Mouse (Mus musculus): ENCODE data around the gene Dppa2. TPM values are rescaled to one million over a fixed set of nuclear protein-coding genes. Genes with fewer than 3 reads are reported as not detected.

Gene Dppa2
- polyA plus RNA-seq, 1 experiment from 2014 or later = not detected

DNA sequence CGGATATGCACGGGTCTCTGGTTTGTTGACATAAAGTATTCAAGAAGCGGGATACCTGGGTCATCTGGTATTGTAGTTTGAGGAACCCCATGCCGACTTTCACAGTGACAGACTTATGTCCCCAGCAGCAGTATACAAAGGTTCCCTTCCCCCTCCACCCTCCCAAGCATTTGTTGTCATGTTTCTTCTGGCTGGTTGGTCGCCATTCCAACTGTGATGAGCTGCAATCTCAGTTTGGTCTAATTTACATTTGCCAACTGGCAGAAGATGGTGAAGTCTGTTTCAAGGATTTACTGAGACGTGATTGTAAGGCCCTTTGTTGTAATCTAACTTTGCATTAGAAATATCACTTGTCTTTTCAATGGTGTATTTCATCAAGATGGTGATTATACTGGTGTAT is 19.4 kb downstream of the Dppa2 start:
- H3K27me3 ChIP-seq (ENCODE audit: control insufficient read depth, insufficient read depth, low read length) = no peaks in the 10 kb centered on the region
- H3K36me3 ChIP-seq (ENCODE audit: control insufficient read depth, insufficient read depth, low read length) = no peaks in the 10 kb centered on the region
- no peaks in the 10 kb centered on the region for H3K9me3 ChIP-seq (ENCODE audit: control insufficient read depth, low read length)
- 79% methylated on average over 6 of the region's 6 CpGs for WGBS
- H3K4me2 ChIP-seq (ENCODE audit: low read depth, severe bottlenecking) = no peak overlapping the region
- H3K4me3 ChIP-seq (ENCODE audit: low read depth, low read length) = no peak overlapping the region
- H3K4me1 ChIP-seq (ENCODE audit: control insufficient read depth, insufficient read depth, low read length) = no peaks in the 10 kb centered on the region
- no peak overlapping the region for H3K27ac ChIP-seq (replicated peaks; ENCODE audit: low read depth, low read length)
- ATAC-seq (ENCODE audit: insufficient number of reproducible peaks, low FRiP score, low TSS enrichment, low read depth) (no peak), DNase-seq (ENCODE audit: low spot score) (no peak)
- no peak overlapping the region for H3K9ac ChIP-seq (ENCODE audit: low read length)

DNA sequence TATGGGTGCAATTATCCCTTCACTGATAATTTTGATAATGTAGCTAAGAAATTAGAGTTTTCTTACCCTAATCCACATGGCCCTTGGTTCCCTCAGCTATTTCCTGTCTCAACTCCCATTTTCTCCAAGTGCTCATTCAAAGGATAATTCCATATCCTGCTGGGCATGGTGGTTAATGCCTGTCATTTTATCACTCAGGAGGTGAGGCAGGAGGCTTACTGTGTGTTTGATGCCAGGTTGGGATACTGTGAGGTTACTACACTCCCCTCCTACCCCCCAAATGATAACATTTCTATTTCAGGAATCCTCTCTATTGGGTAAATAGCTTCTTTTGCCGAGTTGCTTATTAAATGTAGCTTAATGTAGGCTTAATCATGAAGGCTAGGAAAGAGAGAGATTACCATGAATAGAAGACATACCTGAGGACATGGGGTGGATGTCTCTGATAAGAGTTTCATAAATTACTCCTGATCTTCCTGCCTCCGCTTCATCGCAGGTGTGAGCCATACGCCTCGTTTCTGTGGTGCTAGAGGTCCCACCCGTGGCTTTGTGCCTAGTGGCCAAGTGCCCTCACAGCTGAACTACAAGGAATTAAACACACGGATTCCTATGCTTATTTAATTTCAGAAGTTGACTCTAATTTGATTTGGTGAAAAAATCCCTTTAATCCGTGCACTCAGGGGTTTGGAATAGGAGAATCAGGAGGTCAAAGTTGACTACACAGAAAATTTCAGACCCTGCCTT is 20.1 kb downstream of the Dppa2 start:
- ATAC-seq (ENCODE audit: insufficient number of reproducible peaks, low FRiP score, low TSS enrichment, low read depth) = no peak
- no peak overlapping the region for H3K4me3 ChIP-seq (ENCODE audit: low read depth, low read length)
- no peaks in the 10 kb centered on the region for H3K9me3 ChIP-seq (ENCODE audit: control insufficient read depth, low read length)
- no peak overlapping the region for H3K9ac ChIP-seq (ENCODE audit: low read length)
- DNase-seq (ENCODE audit: low spot score) = no peak
- WGBS = 88% methylated on average over 8 of the region's 8 CpGs
- H3K27me3 ChIP-seq (ENCODE audit: control insufficient read depth, insufficient read depth, low read length) = no peaks in the 10 kb centered on the region
- no peaks in the 10 kb centered on the region for H3K4me1 ChIP-seq (ENCODE audit: control insufficient read depth, insufficient read depth, low read length)
- H3K27ac ChIP-seq (replicated peaks; ENCODE audit: low read depth, low read length) = no peak overlapping the region
- no peaks in the 10 kb centered on the region for H3K36me3 ChIP-seq (ENCODE audit: control insufficient read depth, insufficient read depth, low read length)
- no peak overlapping the region for H3K4me2 ChIP-seq (ENCODE audit: low read depth, severe bottlenecking)

DNA sequence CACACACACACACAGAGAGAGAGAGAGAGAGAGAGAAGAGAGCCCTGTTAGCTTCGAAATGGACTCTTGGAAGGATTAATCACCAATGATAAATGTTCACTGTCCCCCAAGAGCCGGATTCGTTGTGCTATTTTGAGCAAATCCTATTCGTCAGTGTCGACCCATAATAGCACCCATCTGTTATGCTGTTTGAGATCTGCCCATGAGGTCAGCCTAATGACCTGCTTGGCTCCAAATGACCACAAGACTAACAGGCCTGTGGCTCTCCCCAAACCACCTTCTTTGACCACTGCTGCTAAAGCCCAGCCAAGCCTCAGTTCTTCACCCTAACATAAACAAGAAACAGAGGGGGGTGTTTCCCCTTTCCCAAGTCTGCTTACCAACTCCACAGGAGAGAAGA is 23.2 kb downstream of the Dppa2 start:
- Histone ChIP-seq H3K36me3 (ENCODE audit: control insufficient read depth, insufficient read depth, low read length) (no peaks in the 10 kb centered on the region), H3K4me1 (ENCODE audit: control insufficient read depth, insufficient read depth, low read length) (no peaks in the 10 kb centered on the region), H3K27ac (replicated peaks; ENCODE audit: low read depth, low read length) (no peak overlapping the region), H3K27me3 (ENCODE audit: control insufficient read depth, insufficient read depth, low read length) (no peaks in the 10 kb centered on the region), H3K4me3 (ENCODE audit: low read depth, low read length) (no peak overlapping the region), H3K9me3 (ENCODE audit: control insufficient read depth, low read length) (no peaks in the 10 kb centered on the region), H3K9ac (ENCODE audit: low read length) (no peak overlapping the region), H3K4me2 (ENCODE audit: low read depth, severe bottlenecking) (no peak overlapping the region)
- ATAC-seq (ENCODE audit: insufficient number of reproducible peaks, low FRiP score, low TSS enrichment, low read depth) (no peak), DNase-seq (ENCODE audit: low spot score) (no peak)
- WGBS = 15% methylated on average over 5 of the region's 5 CpGs

DNA sequence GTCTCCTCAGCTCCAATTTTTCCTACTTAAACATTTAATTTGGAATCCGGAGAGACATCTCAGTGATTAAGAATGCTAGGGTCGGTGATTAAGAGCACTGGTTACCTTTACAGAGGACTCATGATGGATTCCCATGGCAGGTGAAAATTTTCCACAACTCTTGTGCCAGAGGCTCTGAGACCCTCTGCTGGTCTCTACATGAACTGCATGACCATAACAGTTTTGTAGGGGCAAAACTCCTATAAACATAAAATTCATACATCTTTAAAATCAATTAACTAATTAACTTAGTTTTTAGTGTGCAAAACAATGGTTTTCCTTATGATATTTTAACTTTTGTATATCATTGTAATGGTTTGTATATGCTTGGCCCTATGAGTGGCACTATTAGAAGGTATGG is 24.7 kb downstream of the Dppa2 start:
- Histone ChIP-seq H3K36me3 (ENCODE audit: control insufficient read depth, insufficient read depth, low read length) (no peaks in the 10 kb centered on the region), H3K4me3 (ENCODE audit: low read depth, low read length) (no peak overlapping the region), H3K4me2 (ENCODE audit: low read depth, severe bottlenecking) (no peak overlapping the region), H3K4me1 (ENCODE audit: control insufficient read depth, insufficient read depth, low read length) (no peaks in the 10 kb centered on the region), H3K27me3 (ENCODE audit: control insufficient read depth, insufficient read depth, low read length) (no peaks in the 10 kb centered on the region), H3K27ac (replicated peaks; ENCODE audit: low read depth, low read length) (no peak overlapping the region), H3K9ac (ENCODE audit: low read length) (no peak overlapping the region), H3K9me3 (ENCODE audit: control insufficient read depth, low read length) (no peaks in the 10 kb centered on the region)
- DNase-seq (ENCODE audit: low spot score) (no peak), ATAC-seq (ENCODE audit: insufficient number of reproducible peaks, low FRiP score, low TSS enrichment, low read depth) (no peak)
- 91% methylated on average over 2 of the region's 2 CpGs for WGBS

DNA sequence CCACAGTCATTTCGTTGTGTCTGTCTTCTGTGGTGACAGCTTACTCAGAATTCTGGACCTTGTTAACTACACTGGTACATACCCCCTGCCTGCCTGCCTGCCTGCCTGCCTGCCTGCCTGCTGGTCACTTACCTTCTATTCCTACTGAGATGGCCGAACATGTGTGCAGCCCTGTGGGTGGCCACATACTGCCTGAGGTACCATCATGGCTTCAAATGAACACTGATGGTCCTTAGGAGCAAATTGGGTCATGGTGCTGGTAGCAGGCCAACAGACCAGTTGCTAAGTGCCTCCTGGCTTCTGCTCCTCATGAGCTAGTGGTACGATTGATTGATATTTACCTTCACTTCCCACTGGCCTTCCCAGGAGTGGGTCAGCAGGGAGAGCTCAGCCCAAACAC is 28.1 kb downstream of the Dppa2 start:
- Histone ChIP-seq H3K27ac (replicated peaks; ENCODE audit: low read depth, low read length) (no peak overlapping the region), H3K27me3 (ENCODE audit: control insufficient read depth, insufficient read depth, low read length) (no peaks in the 10 kb centered on the region), H3K9ac (ENCODE audit: low read length) (no peak overlapping the region), H3K4me1 (ENCODE audit: control insufficient read depth, insufficient read depth, low read length) (no peaks in the 10 kb centered on the region), H3K36me3 (ENCODE audit: control insufficient read depth, insufficient read depth, low read length) (no peaks in the 10 kb centered on the region), H3K9me3 (ENCODE audit: control insufficient read depth, low read length) (no peaks in the 10 kb centered on the region), H3K4me2 (ENCODE audit: low read depth, severe bottlenecking) (no peak overlapping the region), H3K4me3 (ENCODE audit: low read depth, low read length) (no peak overlapping the region)
- ATAC-seq (ENCODE audit: insufficient number of reproducible peaks, low FRiP score, low TSS enrichment, low read depth) (no peak), DNase-seq (ENCODE audit: low spot score) (no peak)
- 63% methylated on average over 3 of the region's 3 CpGs for WGBS

DNA sequence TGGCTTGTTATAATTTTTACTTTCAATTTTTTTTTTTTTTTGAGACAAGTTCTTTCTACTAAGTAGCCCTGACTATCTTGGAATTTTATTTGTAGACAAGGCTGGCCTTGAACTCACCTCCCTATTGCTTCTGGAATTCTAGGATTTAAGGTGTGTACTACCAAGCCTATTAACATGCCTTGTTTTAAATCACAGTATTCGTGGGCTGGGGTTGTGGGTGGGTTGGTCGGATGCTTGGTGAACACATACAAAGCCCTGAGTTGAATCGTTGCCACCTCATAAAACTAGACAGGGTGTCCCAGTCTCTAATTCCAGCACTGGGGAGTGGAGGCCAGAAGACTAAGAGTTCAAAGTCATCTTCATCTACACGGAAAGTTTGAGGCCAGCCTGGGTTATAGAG is 31.6 kb downstream of the Dppa2 start:
- Histone ChIP-seq H3K9ac (ENCODE audit: low read length) (no peak overlapping the region), H3K9me3 (ENCODE audit: control insufficient read depth, low read length) (no peaks in the 10 kb centered on the region), H3K4me3 (ENCODE audit: low read depth, low read length) (no peak overlapping the region), H3K4me1 (ENCODE audit: control insufficient read depth, insufficient read depth, low read length) (no peaks in the 10 kb centered on the region), H3K27ac (replicated peaks; ENCODE audit: low read depth, low read length) (no peak overlapping the region), H3K27me3 (ENCODE audit: control insufficient read depth, insufficient read depth, low read length) (no peaks in the 10 kb centered on the region), H3K4me2 (ENCODE audit: low read depth, severe bottlenecking) (no peak overlapping the region), H3K36me3 (ENCODE audit: control insufficient read depth, insufficient read depth, low read length) (no peaks in the 10 kb centered on the region)
- no peak for DNase-seq (ENCODE audit: low spot score)
- 66% methylated on average over 4 of the region's 4 CpGs for WGBS
- no peak for ATAC-seq (ENCODE audit: insufficient number of reproducible peaks, low FRiP score, low TSS enrichment, low read depth)

DNA sequence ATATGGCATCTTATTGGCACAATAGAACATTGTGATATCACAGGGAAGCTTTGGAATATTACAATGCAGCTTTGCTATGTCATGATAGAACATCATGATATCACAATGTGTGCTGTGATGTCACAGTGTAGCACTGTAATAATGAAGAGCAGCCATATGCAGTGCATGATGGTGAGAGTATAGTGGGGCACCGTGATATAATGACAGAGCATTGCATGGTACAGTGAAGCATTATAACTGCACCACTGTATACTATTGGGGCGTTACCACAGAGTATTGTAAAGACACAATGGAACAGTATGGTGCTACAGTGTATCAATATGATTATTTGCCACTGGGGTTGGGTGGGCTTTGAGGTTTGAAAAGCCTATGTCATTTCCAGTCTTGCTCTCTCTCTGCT is 40.5 kb downstream of the Dppa2 start:
- no peak overlapping the region for H3K4me3 ChIP-seq (ENCODE audit: low read depth, low read length)
- 88% methylated on average over 2 of the region's 2 CpGs for WGBS

DNA sequence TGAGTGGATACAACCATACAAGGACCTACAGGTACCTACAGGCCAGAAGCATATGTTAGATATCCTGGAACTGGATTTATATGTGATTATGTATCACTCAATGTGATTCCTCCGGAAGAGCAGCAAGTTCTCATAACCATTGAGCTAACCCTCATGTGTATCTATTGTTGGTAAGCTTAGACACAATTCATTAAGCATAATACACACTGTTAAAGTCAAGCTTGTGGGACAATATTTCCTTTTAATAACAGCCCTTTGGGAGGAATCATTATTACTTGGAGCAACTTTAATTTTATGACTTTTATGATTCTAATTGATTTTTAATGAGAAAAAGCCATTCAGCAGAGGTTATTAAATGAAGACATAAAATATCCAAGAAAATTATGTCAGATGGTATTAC is 43.5 kb downstream of the Dppa2 start:
- WGBS = 87% methylated on average over 1 of the region's 1 CpGs
- no peak overlapping the region for H3K4me2 ChIP-seq (ENCODE audit: low read depth, severe bottlenecking)
- no peak for ATAC-seq (ENCODE audit: insufficient number of reproducible peaks, low FRiP score, low TSS enrichment, low read depth)
- no peaks in the 10 kb centered on the region for H3K27me3 ChIP-seq (ENCODE audit: control insufficient read depth, insufficient read depth, low read length)
- no peaks in the 10 kb centered on the region for H3K36me3 ChIP-seq (ENCODE audit: control insufficient read depth, insufficient read depth, low read length)
- no peaks in the 10 kb centered on the region for H3K4me1 ChIP-seq (ENCODE audit: control insufficient read depth, insufficient read depth, low read length)
- H3K9me3 ChIP-seq (ENCODE audit: control insufficient read depth, low read length) = no peaks in the 10 kb centered on the region
- DNase-seq (ENCODE audit: low spot score) = no peak
- H3K4me3 ChIP-seq (ENCODE audit: low read depth, low read length) = no peak overlapping the region
- no peak overlapping the region for H3K9ac ChIP-seq (ENCODE audit: low read length)
- no peak overlapping the region for H3K27ac ChIP-seq (replicated peaks; ENCODE audit: low read depth, low read length)

More for the DNA sequence above, 40.5 kb downstream of the Dppa2 start:
- DNase-seq (ENCODE audit: low spot score) = no peak
- H3K27ac ChIP-seq (replicated peaks; ENCODE audit: low read depth, low read length) = no peak overlapping the region
- H3K9me3 ChIP-seq (ENCODE audit: control insufficient read depth, low read length) = no peaks in the 10 kb centered on the region
- H3K9ac ChIP-seq (ENCODE audit: low read length) = no peak overlapping the region
- ATAC-seq (ENCODE audit: insufficient number of reproducible peaks, low FRiP score, low TSS enrichment, low read depth) = no peak
- H3K4me1 ChIP-seq (ENCODE audit: control insufficient read depth, insufficient read depth, low read length) = no peaks in the 10 kb centered on the region
- no peak overlapping the region for H3K4me2 ChIP-seq (ENCODE audit: low read depth, severe bottlenecking)
- H3K36me3 ChIP-seq (ENCODE audit: control insufficient read depth, insufficient read depth, low read length) = no peaks in the 10 kb centered on the region
- H3K27me3 ChIP-seq (ENCODE audit: control insufficient read depth, insufficient read depth, low read length) = no peaks in the 10 kb centered on the region

DNA sequence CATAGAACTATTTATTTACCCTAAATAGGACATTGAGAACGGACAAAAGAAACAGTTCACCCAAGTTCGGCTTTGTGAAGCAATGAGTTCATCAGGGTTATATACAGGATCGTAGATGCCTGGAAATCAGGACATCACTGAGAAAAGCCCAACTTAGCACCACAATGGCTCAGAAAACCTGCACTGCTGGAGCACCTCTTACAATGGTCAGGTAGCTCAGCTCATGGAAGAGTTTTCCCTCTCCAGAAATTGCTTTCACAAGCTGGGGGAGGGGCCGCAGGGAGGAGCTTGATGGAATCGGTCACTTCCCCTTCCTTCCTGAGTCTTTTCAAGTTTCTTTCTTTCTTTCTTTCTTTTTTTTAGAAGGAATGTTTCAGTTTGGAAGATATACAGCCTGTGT is 52.0 kb downstream of the Dppa2 start:
- Histone ChIP-seq H3K4me1 (ENCODE audit: control insufficient read depth, insufficient read depth, low read length) (no peaks in the 10 kb centered on the region), H3K9me3 (ENCODE audit: control insufficient read depth, low read length) (no peaks in the 10 kb centered on the region), H3K36me3 (ENCODE audit: control insufficient read depth, insufficient read depth, low read length) (no peaks in the 10 kb centered on the region), H3K9ac (ENCODE audit: low read length) (no peak overlapping the region), H3K4me3 (ENCODE audit: low read depth, low read length) (no peak overlapping the region), H3K27ac (replicated peaks; ENCODE audit: low read depth, low read length) (no peak overlapping the region), H3K27me3 (ENCODE audit: control insufficient read depth, insufficient read depth, low read length) (no peaks in the 10 kb centered on the region), H3K4me2 (ENCODE audit: low read depth, severe bottlenecking) (no peak overlapping the region)
- DNase-seq (ENCODE audit: low spot score) = no peak
- whole genome bisulfite sequencing = 86% methylated on average over 5 of the region's 5 CpGs
- no peak for ATAC-seq (ENCODE audit: insufficient number of reproducible peaks, low FRiP score, low TSS enrichment, low read depth)

Measured in limb, embryonic 11.5 days (tissue).